Comparison of ENCODE assay signal across 12 mouse cellular contexts in the genomic region with DNA sequence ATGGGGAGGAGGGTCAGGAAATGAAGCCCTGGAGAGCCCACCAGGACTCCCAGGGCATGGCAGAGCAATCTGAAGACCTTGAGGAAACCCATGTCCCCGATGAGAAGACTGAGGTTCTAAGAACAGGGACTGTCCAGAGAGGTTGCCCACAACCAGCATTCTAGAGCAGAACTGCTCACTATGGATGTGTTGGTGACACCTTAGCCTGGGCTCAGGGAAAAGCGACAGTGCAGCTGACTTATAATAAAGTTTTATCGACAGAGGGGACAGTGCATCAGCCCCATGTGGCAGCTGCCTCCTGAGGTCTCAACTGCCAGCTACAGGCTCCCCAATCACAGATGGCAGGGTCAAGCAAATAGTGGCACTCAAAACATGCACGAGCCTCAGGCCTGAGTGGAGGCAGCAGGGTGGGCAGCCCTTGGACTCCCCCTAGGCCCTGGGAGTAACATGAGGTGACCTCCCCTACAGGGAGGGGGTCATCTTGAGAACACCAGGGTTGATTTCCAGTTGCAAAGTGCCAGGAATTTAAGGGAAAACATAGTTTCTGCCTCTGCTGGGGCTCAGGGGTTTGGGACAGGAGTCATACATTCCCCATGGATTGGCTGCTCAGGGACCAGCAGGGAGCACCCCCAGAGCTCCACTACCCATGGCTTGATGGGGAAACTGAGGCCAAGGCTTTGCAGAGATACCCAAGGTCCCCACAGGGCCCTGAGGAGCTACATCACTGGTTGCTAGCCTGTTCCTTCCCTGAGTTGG. TPM values are rescaled to one million over a fixed set of nuclear protein-coding genes. Genes with fewer than 3 reads are reported as not detected.
DNase-seq lines count a peak whose midpoint lies in the region; ATAC-seq and TF ChIP-seq lines count a peak whose summit lies in the region.
"Had no signal": no experiment of that assay in that cellular context is flagged by ENCODE, and none has a peak within 500 bp of the region (broad histone marks: within the 10 kb centered on the region; RNA-seq: fewer than 3 reads in every experiment).

No protein-coding gene starts in this region.

- no peak for TF ChIP-seq CTCF in heart, adult 2 months (IDR thresholded peaks at IDR 0.05)

- peak in 1 of 2 experiments; percentile 42 for DNase-seq in heart, adult 2 months
- no peak for DNase-seq in heart, adult 8-10 months (ENCODE audit: low spot score)
- DNase-seq in right cerebral cortex, postnatal 25 days: peak; percentile 3
- no peak for DNase-seq in right cerebral cortex, postnatal 4 days
- peak; percentile 57 for DNase-seq in cerebellum, adult 9-11 months
- no peak for DNase-seq in MN1 (ENCODE audit: low spot score)
- DNase-seq: kidney, adult 2 months had no signal

- H3K27me3 ChIP-seq in heart, adult 2 months (ENCODE audit: control insufficient read depth, insufficient read depth, low read length): no peaks in the 10 kb centered on the region
- peaks cover 45% of the 10 kb centered on the region for H3K27me3 ChIP-seq in limb, embryonic 12.5 days

- H3K27ac ChIP-seq in heart, adult 2 months: peak overlapping the region; percentile 85
- H3K27ac ChIP-seq in limb, embryonic 12.5 days: no peak overlapping the region
- H3K27ac ChIP-seq: heart, embryonic 13.5 days; liver, embryonic 14.5 days; midbrain, embryonic 10.5 days had no signal

- H3K79me2 ChIP-seq in heart, adult 2 months (replicated peaks; ENCODE audit: control insufficient read depth, insufficient read depth, low read length): peaks cover 15% of the 10 kb centered on the region

- TF ChIP-seq EP300 in heart, adult 2 months (IDR thresholded peaks at IDR 0.05; ENCODE audit: insufficient read depth, low read depth, low read length): no peak

- H3K9me3 ChIP-seq in limb, embryonic 12.5 days: no peaks in the 10 kb centered on the region
- H3K9me3 ChIP-seq: heart, embryonic 13.5 days; midbrain, embryonic 10.5 days had no signal

- intact Hi-C loops in heart, adult 2 months (cut with DNase I): no loop called here

- no peak for TF ChIP-seq POLR2A in heart, adult 2 months (IDR thresholded peaks at IDR 0.05; ENCODE audit: insufficient read depth, low read depth, low read length)

- no peak for ATAC-seq in limb, embryonic 12.5 days (ENCODE audit: insufficient number of reproducible peaks, insufficient read depth, low FRiP score, low TSS enrichment, low read depth)
- ATAC-seq: activated CD4-positive, CD25-positive, alpha-beta regulatory T cell, adult 4 months had no signal

- H3K4me3 ChIP-seq in heart, adult 2 months: no peak overlapping the region
- no peak overlapping the region for H3K4me3 ChIP-seq in limb, embryonic 12.5 days (replicated peaks)
- H3K4me3 ChIP-seq: heart, embryonic 13.5 days; midbrain, embryonic 10.5 days had no signal

- H3K4me1 ChIP-seq in heart, adult 2 months (ENCODE audit: control insufficient read depth, insufficient read depth, low read length): peaks cover 45% of the 10 kb centered on the region
- peaks cover 55% of the 10 kb centered on the region for H3K4me1 ChIP-seq in limb, embryonic 12.5 days (replicated peaks)

- H3K36me3 ChIP-seq in heart, adult 2 months (ENCODE audit: control insufficient read depth, insufficient read depth, low read length): no peaks in the 10 kb centered on the region
- peaks cover 14% of the 10 kb centered on the region for H3K36me3 ChIP-seq in limb, embryonic 12.5 days
- H3K36me3 ChIP-seq: midbrain, embryonic 10.5 days had no signal

- H3K4me2 ChIP-seq in limb, embryonic 12.5 days: no peak overlapping the region
- H3K4me2 ChIP-seq: heart, embryonic 13.5 days had no signal

- WGBS in heart, adult 2 months: 60% methylated on average over 4 of the region's 4 CpGs
- WGBS in limb, embryonic 12.5 days: 79% methylated on average over 4 of the region's 4 CpGs

- peak overlapping the region; percentile 19; the same call in 1 of the 2 replicates for H3K9ac ChIP-seq in heart, adult 2 months (ENCODE audit: low read depth, low read length)
- H3K9ac ChIP-seq in limb, embryonic 12.5 days (replicated peaks): 0 out of 2 replicates have a peak overlapping the region, but pooled peaks have one; percentile 44
- H3K9ac ChIP-seq: heart, embryonic 13.5 days; liver, embryonic 14.5 days had no signal

RNA-seq across cellular contexts. Expression of gene Smim24, which starts 28.4 kb away (rescaled TPM):
- 1 to 10 TPM; 2.0 to 2.3 TPM for total RNA-seq in heart, adult 2 months (2021)
- polyA plus RNA-seq in heart, adult 2 months (2012; rRNA removed): 8.3 and 8.6 TPM in 2 replicates
- total RNA-seq in heart, adult 8-10 months (2022): 1 to 10 TPM; 1.4 to 2.4 (median 1.9) TPM
- 2.9 and 3.0 TPM in 2 replicates for polyA plus RNA-seq in limb, embryonic 12.5 days (2016; fragmentation: Nextera tagmentation; extraction: Ambion mirVana)

RNA-seq across cellular contexts. Expression of gene Gm48552, which starts 32.4 kb away (rescaled TPM):
- 1 to 10 TPM in 1 of 2 experiments, not detected in 1; 1.2 TPM for total RNA-seq in heart, adult 2 months (2021)
- polyA plus RNA-seq in heart, adult 2 months (2012; rRNA removed): 0.88 and 1.2 TPM in 2 replicates
- under 1 TPM in 2 of 4 experiments, not detected in 2; 0.50 to 0.72 TPM for total RNA-seq in heart, adult 8-10 months (2022)
- 1.1 and 3.1 TPM in 2 replicates for polyA plus RNA-seq in limb, embryonic 12.5 days (2016; fragmentation: Nextera tagmentation; extraction: Ambion mirVana)

RNA-seq across cellular contexts. Expression of gene Nfic, which starts 34.2 kb away (rescaled TPM):
- 100 to 1,000 TPM in 1 of 2 experiments, 10 to 100 TPM in 1; 94.2 to 104 TPM for total RNA-seq in heart, adult 2 months (2021)
- polyA plus RNA-seq in heart, adult 2 months (2012; rRNA removed): 59.9 and 80.1 TPM in 2 replicates
- total RNA-seq in heart, adult 8-10 months (2022): 100 to 1,000 TPM; 100 to 132 (median 108) TPM
- 30.8 and 31.1 TPM in 2 replicates for polyA plus RNA-seq in limb, embryonic 12.5 days (2016; fragmentation: Nextera tagmentation; extraction: Ambion mirVana)

RNA-seq across cellular contexts. Expression of gene Gm48551, which starts 37.0 kb away (rescaled TPM):
- total RNA-seq in heart, adult 2 months (2021): 1 to 10 TPM in 1 of 2 experiments, under 1 TPM in 1; 0.73 to 1.9 TPM
- polyA plus RNA-seq in heart, adult 2 months (2012; rRNA removed): 2.1 and 3.5 TPM in 2 replicates
- 1 to 10 TPM in 2 of 4 experiments, under 1 TPM in 2; 0.73 to 1.3 (median 1.0) TPM for total RNA-seq in heart, adult 8-10 months (2022)
- 3.3 and 3.8 TPM in 2 replicates for polyA plus RNA-seq in limb, embryonic 12.5 days (2016; fragmentation: Nextera tagmentation; extraction: Ambion mirVana)

RNA-seq across cellular contexts. Expression of gene Dohh, which starts 37.0 kb away (rescaled TPM):
- total RNA-seq in heart, adult 2 months (2021): 10 to 100 TPM; 46.6 to 53.8 TPM
- polyA plus RNA-seq in heart, adult 2 months (2012; rRNA removed): 48.5 and 56.9 TPM in 2 replicates
- 10 to 100 TPM; 49.1 to 55.0 (median 53.8) TPM for total RNA-seq in heart, adult 8-10 months (2022)
- 71.9 and 74.6 TPM in 2 replicates for polyA plus RNA-seq in limb, embryonic 12.5 days (2016; fragmentation: Nextera tagmentation; extraction: Ambion mirVana)

Comparison
In these comparisons a context has a peak if more than half of its experiments do, and no peak if none do; other contexts are left out.
1. DNase-seq: peak in right cerebral cortex, postnatal 25 days (single experiment) and cerebellum, adult 9-11 months (single experiment); none in heart, adult 8-10 months (single experiment), right cerebral cortex, postnatal 4 days (single experiment) and MN1 (single experiment).